Mouse (Mus musculus) leukemia stem cell, adult 10-12 weeks (primary cell): ENCODE data around the gene Mtmr14. TPM values are rescaled to one million over a fixed set of nuclear protein-coding genes. Genes with fewer than 3 reads are reported as not detected.

ENCODE experiments used
- polyA plus RNA-seq: library from polyadenylated mRNA; stranded (reverse); fragments of >175 nt; gene quantifications from 2 replicates; pipeline ENCODE4 v1.2.3, GENCODE M21; 2012; ENCODE audit warnings: low replicate concordance

Mtmr14 gene
- 64.5 and 115 TPM in 2 replicates for polyA plus RNA-seq

GRCm38 (mm10) chr6:113237542-113238270 lies at the start of gene Mtmr14:
Mtmr14 (plus strand) TSS chr6:113237843.

GRCm38 (mm10) chr6:113194841-113195595 lies 42.6 kb upstream of the Mtmr14 start, which contains the start of gene Lhfpl4:
Lhfpl4 (minus strand) TSS chr6:113195384.

GRCm38 (mm10) chr6:113282101-113282802 lies 44.6 kb downstream of the Mtmr14 start, which contains the start of gene Cpne9:
Cpne9 (plus strand) TSS chr6:113282307.

GRCm38 (mm10) chr6:113306986-113307349 lies 69.3 kb downstream of the Mtmr14 start, which contains the start of gene Brpf1:
Brpf1 (plus strand) TSS chr6:113307137.

GRCm38 (mm10) chr6:113326533-113327315 lies 89.1 kb downstream of the Mtmr14 start, which contains the start of gene Ogg1:
Ogg1 (plus strand) TSS chr6:113326972.

Other genes starting within 250 kb of the Mtmr14 start
- 1.6 and 6.1 TPM in 2 replicates for gene Thumpd3, start 191.6 kb upstream of the Mtmr14 start, polyA plus RNA-seq
- gene Setd5, start 160.5 kb upstream of the Mtmr14 start, polyA plus RNA-seq: 50.2 and 70.5 TPM in 2 replicates
- gene Lhfpl4, start 42.5 kb upstream of the Mtmr14 start, polyA plus RNA-seq: 0.07 TPM in 1 of 2 replicates, not detected in the other
- gene Cpne9, start 44.5 kb downstream of the Mtmr14 start, polyA plus RNA-seq: not detected in 2 replicates
- 31.9 and 78.4 TPM in 2 replicates for gene Brpf1, start 69.3 kb downstream of the Mtmr14 start, polyA plus RNA-seq
- 11.2 and 13.0 TPM in 2 replicates for gene Ogg1, start 89.1 kb downstream of the Mtmr14 start, polyA plus RNA-seq
- gene Camk1, start 106.1 kb downstream of the Mtmr14 start, polyA plus RNA-seq: 3.1 and 4.4 TPM in 2 replicates
- 41.4 and 52.6 TPM in 2 replicates for gene Tada3, start 140.0 kb downstream of the Mtmr14 start, polyA plus RNA-seq
- gene Arpc4, start 140.3 kb downstream of the Mtmr14 start, polyA plus RNA-seq: 409 and 484 TPM in 2 replicates
- gene Ttll3, start 151.4 kb downstream of the Mtmr14 start, polyA plus RNA-seq: 5.9 and 6.1 TPM in 2 replicates
- gene Rpusd3, start 181.5 kb downstream of the Mtmr14 start, polyA plus RNA-seq: 135 and 164 TPM in 2 replicates
- gene Cidec, start 197.9 kb downstream of the Mtmr14 start, polyA plus RNA-seq: not detected in 2 replicates
- 8.9 and 12.8 TPM in 2 replicates for gene Jagn1, start 204.7 kb downstream of the Mtmr14 start, polyA plus RNA-seq
- gene Il17re, start 220.6 kb downstream of the Mtmr14 start, polyA plus RNA-seq: 0.08 TPM in 1 of 2 replicates, not detected in the other
- 2.5 and 3.0 TPM in 2 replicates for gene Il17rc, start 233.6 kb downstream of the Mtmr14 start, polyA plus RNA-seq
- gene Creld1, start 245.5 kb downstream of the Mtmr14 start, polyA plus RNA-seq: 25.7 and 65.0 TPM in 2 replicates